Mouse (Mus musculus) kidney, postnatal 14 days (tissue): ENCODE measurements around the gene Il17rb.

Experiments used
- DNase-seq: peaks from one replicate; pipeline ENCODE4 v3.0.0; 2022; ENCODE audit warnings: mixed read lengths

Gene Il17rb

DNA sequence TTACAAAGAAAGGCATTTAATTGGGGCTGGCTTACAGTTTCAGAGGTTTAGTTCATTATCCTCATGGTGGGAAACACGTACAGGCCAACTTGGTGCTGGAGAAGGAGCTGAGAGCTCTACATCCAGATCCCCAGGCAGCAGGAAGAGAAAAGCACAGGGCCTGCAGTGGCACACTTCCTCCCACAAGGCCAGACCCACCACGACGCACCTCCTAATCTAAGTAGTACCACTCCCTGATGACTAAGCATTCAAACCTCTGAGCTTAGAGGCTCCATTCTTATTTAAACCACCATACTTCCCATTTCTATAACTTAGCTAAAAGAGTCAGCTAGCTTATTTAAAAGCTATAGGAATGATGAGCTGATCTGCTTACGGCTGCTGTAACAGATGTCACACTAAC, 57.9 kb downstream of the Il17rb start:
- DNase-seq: no peak

DNA sequence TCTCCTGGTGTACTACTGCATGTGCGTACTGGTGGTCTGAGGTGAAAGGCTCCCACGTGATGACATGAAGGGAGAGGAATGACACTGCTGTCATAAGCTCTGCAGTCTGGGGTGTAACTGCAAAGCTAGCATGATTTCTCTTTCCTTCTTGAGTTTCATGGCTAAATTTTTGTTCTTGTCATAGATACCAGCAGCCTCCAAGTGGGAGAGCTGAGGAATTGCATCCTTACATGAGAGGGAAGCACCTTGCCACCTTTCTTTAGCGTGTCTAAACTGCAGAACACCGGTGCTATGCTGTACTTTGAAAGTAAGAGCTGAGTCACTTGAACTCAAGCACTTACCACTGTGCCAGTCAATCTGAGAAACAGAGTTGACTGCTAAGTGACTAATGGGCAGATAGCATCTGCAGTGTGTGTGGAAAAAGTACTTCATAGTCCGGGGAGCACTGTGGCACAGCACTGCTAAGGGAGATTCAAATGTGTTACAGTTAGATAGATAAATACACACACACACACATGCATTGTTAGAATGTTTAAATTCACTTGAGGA, 61.9 kb downstream of the Il17rb start:
- no peak for DNase-seq
